Mouse (Mus musculus) hindbrain, embryonic 10.5 days (tissue): ENCODE data around the gene Gnao1. TPM values are rescaled to one million over a fixed set of nuclear protein-coding genes. Genes with fewer than 3 reads are reported as not detected.
A peak's percentile ranks its signal among the peaks of the same experiment; 100 is the strongest.

Experiments used
- DNase-seq: peaks from one replicate; pipeline ENCODE4 v3.0.0-alpha.2; 2017; ENCODE audit warnings: low spot score
- H3K27ac ChIP-seq: fragments of 300-500 bp; sonication (generic); 2 replicates; pipeline ENCODE4 v1.5.1; 2016; ENCODE audit warnings: mild to moderate bottlenecking, moderate library complexity
- H3K27me3 ChIP-seq: fragments of 300-500 bp; sonication (generic); 2 replicates; pipeline ENCODE4 v1.6.1; 2016; ENCODE audit warnings: mild to moderate bottlenecking; ENCODE audit not compliant: poor library complexity, insufficient read depth, severe bottlenecking
- H3K36me3 ChIP-seq: fragments of 300-500 bp; sonication (generic); 2 replicates; pipeline ENCODE4 v1.6.1; 2016; ENCODE audit warnings: mild to moderate bottlenecking, moderate library complexity
- H3K4me1 ChIP-seq: fragments of 300-500 bp; sonication (generic); replicated peaks from 2 replicates; pipeline ENCODE4 v1.6.1; 2016; ENCODE audit warnings: mild to moderate bottlenecking
- H3K4me3 ChIP-seq: fragments of 300-500 bp; sonication (generic); 2 replicates; pipeline ENCODE4 v1.5.1; 2016; ENCODE audit warnings: mild to moderate bottlenecking, moderate library complexity
- H3K9me3 ChIP-seq: fragments of 300-500 bp; sonication (generic); 2 replicates; pipeline ENCODE4 v1.6.1; 2016; ENCODE audit warnings: mild to moderate bottlenecking, moderate library complexity
- WGBS: fragments of 180-500 bp; shearing (Covaris S2); methylation state at CpG from one replicate; pipeline ENCODE4 v1.1.7; 2016; 5-methylcytosine and 5-hydroxymethylcytosine counted together
- polyA plus RNA-seq: library from polyadenylated mRNA; unstranded; fragments of >200 nt; fragmentation: Nextera tagmentation; extraction: Ambion mirVana; gene quantifications from 2 replicates; pipeline ENCODE4 v1.2.1, GENCODE M21; 2016

Gnao1 gene
- polyA plus RNA-seq, 1 experiment from 2014 or later: 32.7 TPM

DNA sequence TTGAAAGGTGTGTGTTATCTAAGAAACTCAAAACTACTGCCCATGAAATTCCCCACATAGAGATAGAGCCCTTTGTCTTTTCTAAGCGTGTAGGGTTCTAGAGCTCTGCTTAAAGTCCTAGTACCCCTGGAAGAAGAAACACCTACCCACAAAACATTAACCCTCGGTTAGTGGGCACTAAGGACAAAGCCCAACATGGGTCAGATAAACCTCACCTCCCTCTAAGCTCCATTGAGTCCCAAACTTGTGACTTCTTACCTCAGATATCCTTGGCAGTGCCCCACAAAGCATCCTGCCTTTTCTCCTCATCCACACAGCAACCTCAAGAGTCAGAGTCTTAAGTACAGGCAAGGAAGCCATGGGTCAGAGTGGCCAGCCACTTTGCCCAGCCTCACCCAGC, 108.8 kb downstream of the Gnao1 start:
- peak overlapping the region; percentile 90 for H3K27ac ChIP-seq
- peaks cover 7% of the 10 kb centered on the region for H3K27me3 ChIP-seq
- peaks cover 71% of the 10 kb centered on the region for H3K4me1 ChIP-seq
- no peaks in the 10 kb centered on the region for H3K36me3 ChIP-seq
- no peak overlapping the region for H3K4me3 ChIP-seq
- WGBS: 78% methylated on average over 2 of the region's 2 CpGs
- no peaks in the 10 kb centered on the region for H3K9me3 ChIP-seq
- no peak for DNase-seq

DNA sequence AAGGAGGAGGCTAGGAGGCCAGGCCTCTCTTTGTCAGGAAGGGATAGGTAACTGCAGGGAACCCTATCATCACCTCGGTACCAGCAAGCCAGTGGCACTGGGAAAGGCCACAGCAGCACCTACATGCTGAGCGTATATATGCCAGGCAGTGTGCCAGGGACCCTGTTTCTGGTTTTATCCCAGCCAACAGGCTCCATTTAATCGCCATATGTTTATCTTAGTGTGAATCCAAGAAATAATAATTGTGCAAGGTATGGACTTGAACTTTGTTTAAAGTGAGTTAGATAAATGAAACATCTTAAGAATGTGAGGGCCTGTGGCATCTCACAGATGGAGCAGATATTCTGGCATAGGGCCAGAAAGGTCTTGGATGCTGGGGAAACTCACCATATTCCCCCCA, 109.7 kb downstream of the Gnao1 start:
- WGBS: 84% methylated on average over 3 of the region's 3 CpGs
- no peak for DNase-seq
- Histone ChIP-seq H3K4me1 (peaks cover 75% of the 10 kb centered on the region), H3K27ac (peak overlapping the region; percentile 90), H3K36me3 (no peaks in the 10 kb centered on the region), H3K9me3 (no peaks in the 10 kb centered on the region), H3K27me3 (peaks cover 3% of the 10 kb centered on the region), H3K4me3 (no peak overlapping the region)

- H3K36me3 ChIP-seq: no peaks in the 10 kb centered on the region
- no peak overlapping the region for H3K4me3 ChIP-seq
- 53% methylated on average over 12 of the region's 12 CpGs for WGBS
- H3K27ac ChIP-seq: peak overlapping the region; percentile 90
- no peaks in the 10 kb centered on the region for H3K9me3 ChIP-seq
- peaks cover 78% of the 10 kb centered on the region for H3K4me1 ChIP-seq
- H3K27me3 ChIP-seq: no peaks in the 10 kb centered on the region
- no peak for DNase-seq
These were observed 110.3 kb downstream of the Gnao1 start for GRCm38 (mm10) chr8:93919916-93920589.

DNA sequence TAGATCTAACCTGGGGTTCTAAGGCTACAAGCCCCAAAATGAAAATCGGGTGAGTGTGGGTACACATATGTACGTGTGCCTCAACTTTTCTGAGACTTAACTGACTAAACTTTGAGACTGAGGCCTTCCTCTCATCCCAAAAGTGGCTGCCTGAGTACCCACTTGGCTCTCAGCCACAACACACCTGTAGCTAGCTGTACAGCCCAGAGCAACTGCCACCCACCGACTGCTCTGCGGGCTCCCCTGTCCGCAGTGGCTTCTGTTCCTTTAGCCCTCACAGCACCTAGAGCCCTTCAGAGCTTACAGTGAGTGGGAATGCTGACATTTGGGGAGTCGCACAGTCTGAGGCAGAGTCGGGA, 110.8 kb downstream of the Gnao1 start:
- H3K27me3 ChIP-seq: no peaks in the 10 kb centered on the region
- no peaks in the 10 kb centered on the region for H3K36me3 ChIP-seq
- no peak overlapping the region for H3K4me3 ChIP-seq
- no peak for DNase-seq
- peaks cover 83% of the 10 kb centered on the region for H3K4me1 ChIP-seq
- 78% methylated on average over 7 of the region's 7 CpGs for WGBS
- H3K9me3 ChIP-seq: no peaks in the 10 kb centered on the region
- H3K27ac ChIP-seq: peak overlapping the region; percentile 90; the same call in 1 of the 2 replicates

- Histone ChIP-seq H3K9me3 (no peaks in the 10 kb centered on the region), H3K27ac (peak overlapping the region; percentile 29; the same call in 1 of the 2 replicates), H3K36me3 (peaks cover 9% of the 10 kb centered on the region; the same call in 1 of the 2 replicates), H3K27me3 (no peaks in the 10 kb centered on the region), H3K4me3 (no peak overlapping the region), H3K4me1 (peaks cover 57% of the 10 kb centered on the region)
- no peak for DNase-seq
- WGBS: 79% methylated on average over 7 of the region's 7 CpGs
These were observed 114.2 kb downstream of the Gnao1 start for GRCm38 (mm10) chr8:93923897-93924334.

DNA sequence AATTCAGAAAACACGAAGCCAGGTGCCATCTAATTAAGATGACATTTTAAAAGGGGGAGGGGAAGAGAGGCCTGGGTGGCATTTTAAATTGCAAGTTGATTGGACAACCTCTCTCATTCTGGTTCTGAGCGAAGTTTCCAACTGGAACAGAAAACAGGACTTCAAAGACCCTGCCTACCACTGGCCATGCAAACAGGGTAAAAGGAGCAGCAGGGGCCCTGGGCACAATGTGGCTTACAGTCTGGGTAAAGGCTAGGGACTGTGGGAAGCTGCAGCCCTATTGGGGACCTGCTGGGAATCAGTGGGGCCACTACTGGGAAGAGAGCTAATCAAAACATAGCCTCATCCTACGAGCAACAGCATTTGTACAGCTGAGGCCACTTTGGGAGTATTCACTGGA, 115.7 kb downstream of the Gnao1 start:
- no peak for DNase-seq
- H3K4me1 ChIP-seq: peaks cover 41% of the 10 kb centered on the region
- no peaks in the 10 kb centered on the region for H3K27me3 ChIP-seq
- H3K4me3 ChIP-seq: no peak overlapping the region
- H3K9me3 ChIP-seq: no peaks in the 10 kb centered on the region
- peaks cover 9% of the 10 kb centered on the region; the same call in 1 of the 2 replicates for H3K36me3 ChIP-seq
- WGBS: 20% methylated on average over 3 of the region's 3 CpGs
- peak overlapping the region; percentile 72 for H3K27ac ChIP-seq

DNA sequence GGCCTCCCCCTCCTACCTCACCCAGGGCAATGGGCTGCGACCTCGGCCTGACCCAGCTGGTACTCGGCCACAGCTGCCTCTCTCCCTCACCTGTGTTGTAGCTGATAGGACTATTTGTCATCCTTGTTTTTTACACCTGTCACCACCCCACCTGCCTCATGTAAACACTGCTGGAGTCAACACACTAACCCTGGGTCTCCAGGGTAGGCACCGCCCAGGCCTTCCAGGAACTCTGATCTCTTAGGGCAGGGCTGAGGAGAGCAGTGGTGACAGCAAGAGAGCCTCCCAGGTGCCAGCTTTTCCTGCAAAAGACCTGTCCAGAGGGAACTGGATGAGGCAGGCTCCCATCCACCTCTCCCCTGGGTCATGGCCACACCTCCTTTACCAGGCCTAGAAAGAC, 119.5 kb downstream of the Gnao1 start:
- WGBS: 91% methylated on average over 4 of the region's 4 CpGs
- 0 out of 2 replicates have a peak overlapping the region, but pooled peaks have one; percentile 13 for H3K27ac ChIP-seq

DNA sequence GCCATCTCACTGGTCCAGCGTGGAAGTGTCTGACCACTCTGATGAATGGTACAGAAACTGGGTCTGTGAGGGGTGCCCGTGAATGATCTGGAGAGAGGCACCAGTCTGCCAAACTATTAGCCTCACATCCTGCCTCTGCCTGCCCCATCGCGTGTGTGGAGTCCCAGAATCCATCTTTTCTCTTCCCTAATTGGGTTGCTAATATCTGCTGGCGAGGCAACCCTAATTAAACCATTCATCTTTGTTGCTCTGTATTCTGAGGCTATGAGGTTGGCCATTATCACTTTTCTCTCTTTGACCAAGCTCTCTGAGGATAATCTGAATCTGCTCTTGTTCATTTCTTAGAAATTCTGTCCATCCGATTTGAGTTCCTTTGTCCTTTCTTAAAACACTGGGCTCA, 121.6 kb downstream of the Gnao1 start:
- Histone ChIP-seq H3K36me3 (peaks cover 9% of the 10 kb centered on the region; the same call in 1 of the 2 replicates), H3K27me3 (no peaks in the 10 kb centered on the region), H3K27ac (peak overlapping the region; percentile 40), H3K4me1 (peaks cover 8% of the 10 kb centered on the region; the same call in 1 of the 2 replicates), H3K4me3 (no peak overlapping the region), H3K9me3 (no peaks in the 10 kb centered on the region)
- 84% methylated on average over 6 of the region's 6 CpGs for WGBS
- DNase-seq: no peak

More for the DNA sequence above, 119.5 kb downstream of the Gnao1 start:
- no peak overlapping the region for H3K4me3 ChIP-seq
- peaks cover 22% of the 10 kb centered on the region for H3K4me1 ChIP-seq
- peaks cover 9% of the 10 kb centered on the region; the same call in 1 of the 2 replicates for H3K36me3 ChIP-seq
- no peaks in the 10 kb centered on the region for H3K9me3 ChIP-seq
- H3K27me3 ChIP-seq: no peaks in the 10 kb centered on the region
- no peak for DNase-seq

DNA sequence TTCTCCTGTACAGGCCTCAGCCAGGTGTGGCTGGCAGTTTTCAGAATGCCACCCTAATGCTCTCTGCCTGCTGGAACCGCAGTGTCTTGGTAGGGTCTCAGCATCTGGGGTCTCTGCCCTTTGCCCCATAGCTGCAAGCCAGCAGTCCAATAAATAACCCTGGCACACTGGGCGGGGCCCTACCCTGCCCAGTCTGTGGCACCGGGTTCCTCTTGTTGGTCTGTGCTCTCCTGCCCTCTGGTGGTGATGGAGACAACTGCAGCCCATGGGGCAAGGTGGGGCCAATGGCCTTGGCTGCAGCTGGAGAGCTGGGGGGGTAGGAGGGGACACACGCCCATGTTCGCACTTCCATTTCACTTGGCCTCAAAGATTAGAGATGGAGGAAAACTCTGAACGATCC, 123.1 kb downstream of the Gnao1 start:
- H3K4me3 ChIP-seq: no peak overlapping the region
- H3K27ac ChIP-seq: no peak overlapping the region
- no peaks in the 10 kb centered on the region for H3K36me3 ChIP-seq
- H3K27me3 ChIP-seq: no peaks in the 10 kb centered on the region
- H3K9me3 ChIP-seq: no peaks in the 10 kb centered on the region
- 36% methylated on average over 6 of the region's 6 CpGs for WGBS
- DNase-seq: peak; percentile 80
- peaks cover 8% of the 10 kb centered on the region; the same call in 1 of the 2 replicates for H3K4me1 ChIP-seq

DNA sequence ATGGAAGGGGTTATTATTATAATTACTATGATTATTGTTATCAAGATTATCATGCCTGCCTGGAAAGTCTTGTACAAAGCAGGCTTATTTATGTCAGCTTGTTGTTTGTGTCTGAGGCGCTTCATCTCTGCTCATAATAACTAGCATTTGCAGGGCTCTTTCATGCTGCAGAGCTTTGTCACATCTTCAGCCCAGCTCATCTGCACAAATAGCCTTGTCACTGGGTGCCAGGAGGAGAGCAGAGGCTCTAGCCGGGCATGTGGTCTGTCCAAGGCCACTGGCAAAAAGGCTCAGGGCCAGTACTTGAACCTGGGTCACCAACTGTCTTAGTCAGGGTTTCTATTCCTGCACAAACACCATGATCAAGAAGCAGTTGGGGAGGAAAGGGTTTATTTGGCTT, 123.5 kb downstream of the Gnao1 start:
- Histone ChIP-seq H3K36me3 (no peaks in the 10 kb centered on the region), H3K27me3 (no peaks in the 10 kb centered on the region), H3K27ac (no peak overlapping the region), H3K4me3 (no peak overlapping the region), H3K4me1 (peaks cover 8% of the 10 kb centered on the region; the same call in 1 of the 2 replicates), H3K9me3 (no peaks in the 10 kb centered on the region)
- no peak for DNase-seq
- 89% methylated on average over 2 of the region's 2 CpGs for WGBS

- Histone ChIP-seq H3K4me3 (no peak overlapping the region), H3K27ac (no peak overlapping the region), H3K36me3 (no peaks in the 10 kb centered on the region), H3K9me3 (no peaks in the 10 kb centered on the region), H3K4me1 (0 out of 2 replicates have a peak, but pooled peaks cover 8% of the 10 kb centered on the region), H3K27me3 (no peaks in the 10 kb centered on the region)
- no peak for DNase-seq
- WGBS: 83% methylated on average over 3 of the region's 3 CpGs
These were observed 128.4 kb downstream of the Gnao1 start for GRCm38 (mm10) chr8:93938193-93938592.

- 77% methylated on average over 11 of the region's 11 CpGs for WGBS
- H3K9me3 ChIP-seq: no peaks in the 10 kb centered on the region
- H3K4me3 ChIP-seq: no peak overlapping the region
- 0 out of 2 replicates have a peak, but pooled peaks cover 8% of the 10 kb centered on the region for H3K4me1 ChIP-seq
- DNase-seq: no peak
- H3K27me3 ChIP-seq: no peaks in the 10 kb centered on the region
- H3K36me3 ChIP-seq: no peaks in the 10 kb centered on the region
- no peak overlapping the region for H3K27ac ChIP-seq
These were observed 131.0 kb downstream of the Gnao1 start for GRCm38 (mm10) chr8:93940542-93941423.

- no peak for DNase-seq
- no peak overlapping the region for H3K4me3 ChIP-seq
- WGBS: 79% methylated on average over 4 of the region's 4 CpGs
These were observed 131.9 kb downstream of the Gnao1 start for GRCm38 (mm10) chr8:93941636-93942054.

More at GRCm38 (mm10) chr8:93941636-93942054, 131.9 kb downstream of the Gnao1 start:
- no peaks in the 10 kb centered on the region for H3K27me3 ChIP-seq
- H3K4me1 ChIP-seq: 0 out of 2 replicates have a peak, but pooled peaks cover 8% of the 10 kb centered on the region
- no peaks in the 10 kb centered on the region for H3K9me3 ChIP-seq
- H3K36me3 ChIP-seq: 0 out of 2 replicates have a peak, but pooled peaks cover 2% of the 10 kb centered on the region
- H3K27ac ChIP-seq: no peak overlapping the region
